Mouse (Mus musculus): ENCODE measurements around the gene Cited2.

DNA sequence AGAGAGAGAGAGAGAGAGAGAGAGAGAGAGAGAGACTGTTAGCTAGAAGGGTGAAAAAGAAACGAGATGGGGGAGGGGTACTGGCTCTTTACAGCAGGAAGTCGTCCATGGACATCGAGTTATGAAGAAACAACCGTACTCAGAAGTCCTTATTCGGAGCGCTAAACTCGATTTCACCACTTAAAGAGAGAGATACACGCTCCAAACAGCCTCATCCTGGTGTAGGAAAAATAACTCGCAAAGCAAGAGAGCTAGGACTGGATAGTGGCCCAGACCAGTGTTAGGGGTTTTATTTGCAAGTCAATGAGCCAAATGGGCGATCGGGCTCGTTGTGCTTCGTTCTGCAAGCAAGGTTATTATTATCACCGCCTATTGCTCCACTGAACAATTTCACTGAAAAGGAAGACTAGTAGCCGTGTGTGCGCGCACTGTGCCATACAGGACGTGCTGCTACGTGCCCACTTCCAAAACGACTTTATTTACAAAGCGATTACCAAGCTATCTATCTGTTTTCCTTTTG lies 1.4 kb upstream of the Cited2 start:
- TF ChIP-seq CTCF (IDR thresholded peaks at IDR 0.05; ENCODE audit: borderline replicate concordance, insufficient read depth, low read length) (no peak), POLR2A (IDR thresholded peaks at IDR 0.05; ENCODE audit: low read depth, low read length) (no peak)

All from embryonic fibroblast, embryonic 13.5 days (primary cell).